Mouse (Mus musculus) liver, embryonic 11.5 days (tissue): ENCODE data around the gene Bach1. TPM values are rescaled to one million over a fixed set of nuclear protein-coding genes. Genes with fewer than 3 reads are reported as not detected.
"Not testable (repeated sequence)": the region's sequence is repeated elsewhere in the genome, so short reads cannot be mapped to it uniquely, and the experiment has no call there.

Experiments used
- ATAC-seq: fragments of 200-750 bp; cut with Nextera tagmentation; replicated peaks from 2 replicates; pipeline ENCODE4 v1.8.0; 2017; ENCODE audit warnings: moderate number of reproducible peaks, mild to moderate bottlenecking, moderate TSS enrichment, moderate library complexity; ENCODE audit not compliant: low FRiP score
- DNase-seq: peaks from one replicate; pipeline ENCODE4 v3.0.0-alpha.2; 2017; ENCODE audit warnings: low spot score
- H3K27ac ChIP-seq: fragments of 300-500 bp; sonication (generic); 2 replicates; pipeline ENCODE4 v1.5.1; 2014; ENCODE audit warnings: mild to moderate bottlenecking, low read depth, low read length, control low read depth
- H3K27me3 ChIP-seq: fragments of 300-500 bp; sonication (generic); replicated peaks from 2 replicates; pipeline ENCODE4 v1.6.1; 2014; ENCODE audit warnings: low read length, mixed read lengths; ENCODE audit not compliant: control insufficient read depth, insufficient read depth
- H3K36me3 ChIP-seq: fragments of 300-500 bp; sonication (generic); 2 replicates; pipeline ENCODE4 v1.6.1; 2014; ENCODE audit warnings: mild to moderate bottlenecking, low read length, moderate library complexity, mixed read lengths; ENCODE audit not compliant: control insufficient read depth, insufficient read depth
- H3K4me1 ChIP-seq: fragments of 300-500 bp; sonication (generic); replicated peaks from 2 replicates; pipeline ENCODE4 v1.6.1; 2014; ENCODE audit warnings: low read length, mixed read lengths; ENCODE audit not compliant: control insufficient read depth, insufficient read depth
- H3K4me2 ChIP-seq: fragments of 300-500 bp; sonication (generic); 2 replicates; pipeline ENCODE4 v1.6.1; 2014; ENCODE audit warnings: mild to moderate bottlenecking, control low read depth, moderate library complexity
- H3K4me3 ChIP-seq: fragments of 300-500 bp; sonication (generic); 2 replicates; pipeline ENCODE4 v1.5.1; 2014; ENCODE audit warnings: low read depth, low read length, control low read depth
- H3K9ac ChIP-seq: fragments of 300-500 bp; sonication (generic); 2 replicates; pipeline ENCODE4 v1.6.1; 2014; ENCODE audit warnings: low read depth, low read length, control low read depth
- H3K9me3 ChIP-seq: fragments of 300-500 bp; sonication (generic); 2 replicates; pipeline ENCODE4 v1.6.1; 2016; ENCODE audit warnings: low read length, inconsistent platforms, mixed read lengths; ENCODE audit not compliant: control insufficient read depth
- WGBS: fragments of 180-500 bp; shearing (Covaris S2); extraction: QIAGEN DNeasy Blood & Tissue Kit; methylation state at CpG from one replicate; pipeline ENCODE4 v1.1.7; 2014; 5-methylcytosine and 5-hydroxymethylcytosine counted together
- polyA plus RNA-seq: library from polyadenylated mRNA; unstranded; fragments of >200 nt; fragmentation: Nextera tagmentation; extraction: Ambion mirVana; gene quantifications from 2 replicates; pipeline ENCODE4 v1.2.1, GENCODE M21; 2014

The Bach1 gene
- polyA plus RNA-seq, 1 experiment from 2014 or later, result 11.1 TPM

DNA sequence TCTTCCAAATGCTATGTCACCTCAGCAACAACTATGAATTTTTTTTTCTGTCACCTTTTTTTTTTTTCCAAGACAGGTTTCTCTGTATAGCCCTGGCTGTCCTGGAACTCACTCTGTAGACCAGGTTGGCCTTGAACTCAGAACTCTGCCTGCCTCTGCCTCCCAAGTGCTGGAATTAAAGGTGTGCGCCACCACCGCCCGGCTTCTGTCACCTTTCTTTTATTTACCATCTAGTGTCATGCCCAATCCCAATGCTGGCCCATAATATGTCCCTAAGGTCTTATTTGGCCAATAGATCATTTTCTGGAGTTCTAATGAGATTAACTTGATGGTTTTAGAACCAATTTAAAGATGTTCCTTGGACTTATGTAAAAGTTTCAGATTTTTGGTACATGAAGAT lies 10.4 kb upstream of the Bach1 start:
- not testable (repeated sequence) for DNase-seq, H3K4me2 ChIP-seq, H3K4me1 ChIP-seq, H3K4me3 ChIP-seq, H3K36me3 ChIP-seq, H3K9ac ChIP-seq, ATAC-seq, H3K27me3 ChIP-seq, H3K9me3 ChIP-seq, H3K27ac ChIP-seq
- 96% methylated on average over 3 of the region's 3 CpGs for WGBS

DNA sequence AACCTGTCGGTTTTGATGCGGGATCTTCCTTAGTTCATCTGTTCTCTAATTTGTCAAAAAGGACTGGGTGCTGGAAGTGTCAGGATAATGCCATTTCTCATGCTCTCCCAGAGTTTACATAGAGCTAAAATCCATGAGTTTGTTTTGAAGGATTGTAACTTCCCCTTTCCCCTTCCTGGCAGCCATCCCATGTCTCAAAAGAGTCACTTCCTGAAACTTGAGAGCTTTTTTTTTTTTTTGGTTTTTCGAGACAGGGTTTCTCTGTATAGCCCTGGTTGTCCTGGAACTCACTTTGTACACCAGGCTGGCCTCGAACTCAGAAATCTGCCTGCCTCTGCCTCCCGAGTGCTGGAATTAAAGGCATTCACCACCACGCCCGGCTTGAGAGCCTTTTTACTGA lies 9.9 kb upstream of the Bach1 start:
- DNase-seq, H3K9me3 ChIP-seq, H3K4me3 ChIP-seq, H3K36me3 ChIP-seq, H3K9ac ChIP-seq, H3K27me3 ChIP-seq, H3K4me1 ChIP-seq, H3K27ac ChIP-seq, H3K4me2 ChIP-seq, ATAC-seq: not testable (repeated sequence)
- WGBS, result 58% methylated on average over 7 of the region's 7 CpGs

DNA sequence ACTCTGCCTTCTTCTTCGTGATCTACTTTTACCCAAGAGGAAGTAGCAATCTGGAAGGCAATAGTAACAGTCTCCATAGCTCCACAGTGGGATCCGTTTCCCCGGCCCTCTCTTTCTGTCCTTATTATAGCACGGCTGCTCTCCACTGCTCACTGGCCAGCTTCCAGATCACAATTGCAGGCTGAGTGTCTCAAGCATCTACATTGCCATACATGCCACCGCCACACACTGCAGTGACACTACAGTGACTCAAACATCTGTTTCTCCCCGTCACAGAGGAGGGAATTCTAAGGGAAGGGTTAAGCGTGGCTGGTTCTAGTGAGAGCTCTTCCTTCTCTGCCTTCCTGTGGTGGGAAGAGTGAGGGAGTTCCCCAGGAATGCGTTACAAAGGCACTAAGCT lies 9.5 kb upstream of the Bach1 start:
- no peak overlapping the region for H3K4me2 ChIP-seq
- no peaks in the 10 kb centered on the region for H3K9me3 ChIP-seq
- no peak for ATAC-seq
- no peak overlapping the region for H3K4me3 ChIP-seq
- no peak overlapping the region for H3K9ac ChIP-seq
- no peaks in the 10 kb centered on the region for H3K36me3 ChIP-seq
- peaks cover 3% of the 10 kb centered on the region; the same call in 1 of the 2 replicates for H3K4me1 ChIP-seq
- 56% methylated on average over 8 of the region's 8 CpGs for WGBS
- no peak overlapping the region for H3K27ac ChIP-seq
- DNase-seq, result no peak
- no peaks in the 10 kb centered on the region for H3K27me3 ChIP-seq

DNA sequence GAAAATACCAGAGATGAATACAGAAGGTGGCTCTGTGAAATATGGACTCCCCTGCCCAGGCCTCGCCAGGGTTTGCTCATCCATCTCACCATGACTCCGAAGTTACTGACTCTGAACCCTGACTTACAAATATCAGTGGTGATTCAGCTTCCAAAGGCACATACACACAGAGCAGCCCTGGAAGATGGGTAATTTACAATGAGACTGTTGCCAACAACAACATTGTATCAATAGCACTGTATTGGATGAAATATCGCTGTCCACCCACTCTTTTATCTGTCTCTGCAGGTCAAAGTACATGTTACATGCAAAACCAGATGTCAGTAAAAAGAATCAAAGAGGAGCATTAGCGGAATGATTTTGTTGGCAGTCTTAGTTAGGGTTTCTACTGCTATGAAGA lies 8.2 kb upstream of the Bach1 start:
- Histone ChIP-seq H3K4me3 (no peak overlapping the region), H3K9ac (no peak overlapping the region), H3K9me3 (no peaks in the 10 kb centered on the region), H3K4me1 (peaks cover 3% of the 10 kb centered on the region; the same call in 1 of the 2 replicates), H3K4me2 (no peak overlapping the region), H3K36me3 (no peaks in the 10 kb centered on the region), H3K27ac (no peak overlapping the region), H3K27me3 (no peaks in the 10 kb centered on the region)
- ATAC-seq (no peak), DNase-seq (no peak)
- 94% methylated on average over 4 of the region's 4 CpGs for WGBS

DNA sequence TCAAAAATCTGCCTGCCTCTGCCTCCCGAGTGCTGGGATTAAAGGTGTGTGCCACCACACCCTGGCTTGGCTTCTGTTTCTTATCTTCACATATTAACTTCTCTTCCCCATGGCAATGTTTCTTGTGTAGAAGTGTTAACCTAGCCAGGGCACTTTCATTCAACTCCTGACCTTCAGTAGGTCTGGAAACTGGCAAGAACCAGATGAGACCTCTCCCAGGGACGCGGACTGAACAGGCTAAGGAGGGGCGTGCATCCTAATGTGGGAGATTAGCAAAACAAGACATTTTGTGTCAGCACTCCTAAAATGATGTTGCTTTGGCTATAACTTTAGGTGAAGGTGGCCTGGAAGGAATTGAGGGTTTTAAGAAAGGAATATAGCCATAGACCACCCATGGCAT lies 7.6 kb upstream of the Bach1 start:
- H3K36me3 ChIP-seq, result no peaks in the 10 kb centered on the region
- peaks cover 3% of the 10 kb centered on the region; the same call in 1 of the 2 replicates for H3K4me1 ChIP-seq
- no peaks in the 10 kb centered on the region for H3K27me3 ChIP-seq
- no peak overlapping the region for H3K9ac ChIP-seq
- 84% methylated on average over 4 of the region's 4 CpGs for WGBS
- H3K27ac ChIP-seq, result no peak overlapping the region
- no peak for ATAC-seq
- H3K4me2 ChIP-seq, result no peak overlapping the region
- H3K4me3 ChIP-seq, result no peak overlapping the region
- DNase-seq, result no peak
- H3K9me3 ChIP-seq, result no peaks in the 10 kb centered on the region

DNA sequence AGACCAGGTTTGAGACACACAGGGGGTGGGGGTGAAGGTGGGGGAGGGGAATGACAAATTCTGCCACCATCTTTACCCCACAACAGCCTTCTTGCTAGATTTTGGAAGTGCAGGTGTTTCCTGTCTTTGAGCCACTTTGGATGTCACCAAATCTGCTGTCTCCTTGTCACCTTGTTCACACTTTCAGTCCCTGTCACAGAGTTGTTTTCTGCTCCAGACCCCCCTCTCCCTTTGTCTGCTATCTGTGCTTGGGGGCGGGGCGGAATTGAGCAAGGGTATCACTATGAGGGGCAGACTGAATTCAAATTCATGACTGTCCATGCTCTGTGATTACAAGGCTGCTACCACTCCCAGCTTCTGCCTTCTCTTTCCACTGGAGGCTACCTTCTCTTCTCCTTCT lies 6.2 kb upstream of the Bach1 start:
- H3K27ac ChIP-seq, result no peak overlapping the region
- H3K4me3 ChIP-seq, result no peak overlapping the region
- no peak overlapping the region for H3K4me2 ChIP-seq
- no peak overlapping the region for H3K9ac ChIP-seq
- no peaks in the 10 kb centered on the region for H3K27me3 ChIP-seq
- ATAC-seq (no peak), DNase-seq (no peak)
- no peaks in the 10 kb centered on the region for H3K9me3 ChIP-seq
- no peaks in the 10 kb centered on the region for H3K36me3 ChIP-seq
- WGBS, result 92% methylated on average over 2 of the region's 2 CpGs
- H3K4me1 ChIP-seq, result peaks cover 9% of the 10 kb centered on the region; the same call in 1 of the 2 replicates

DNA sequence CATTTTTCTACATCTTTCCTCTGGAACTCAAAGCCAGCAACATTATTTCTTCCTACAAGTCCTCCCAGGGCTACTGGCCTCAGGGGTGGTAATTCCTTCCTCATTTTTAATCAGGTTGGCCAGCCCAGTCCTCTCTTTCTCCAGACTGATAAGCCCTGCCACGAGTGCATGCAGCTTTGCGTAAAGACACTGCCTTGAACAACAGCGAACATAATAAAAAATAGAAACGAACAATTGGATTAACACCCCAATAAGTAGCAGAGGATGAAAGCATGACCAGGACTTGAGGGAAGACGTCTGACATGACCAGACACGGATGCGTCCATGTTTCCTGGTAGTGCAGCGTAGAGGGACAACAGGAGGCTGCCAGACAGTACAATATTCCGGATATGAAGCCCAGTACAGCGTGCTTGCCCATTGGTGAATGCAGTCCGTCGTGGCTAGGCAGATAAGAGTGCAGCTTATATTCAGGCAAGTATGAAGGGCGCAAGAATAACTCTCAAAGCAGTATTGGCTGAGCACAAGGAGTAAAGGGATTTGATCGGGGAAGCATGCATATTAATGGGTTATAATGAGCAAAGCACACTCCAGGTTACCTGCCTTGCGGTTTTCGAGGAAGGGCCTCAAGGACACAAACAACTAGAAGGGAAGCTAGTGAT lies 909 bp upstream of the Bach1 start:
- H3K4me1 ChIP-seq, result peaks cover 22% of the 10 kb centered on the region
- H3K9ac ChIP-seq, result peak overlapping the region; percentile 30
- peak overlapping the region; percentile 59 for H3K4me2 ChIP-seq
- peak overlapping the region; percentile 89 for H3K4me3 ChIP-seq
- H3K27ac ChIP-seq, result peak overlapping the region; percentile 95
- no peaks in the 10 kb centered on the region for H3K36me3 ChIP-seq
- DNase-seq (peak; percentile 60), ATAC-seq (peak; percentile 73)
- H3K27me3 ChIP-seq, result no peaks in the 10 kb centered on the region
- no peaks in the 10 kb centered on the region for H3K9me3 ChIP-seq
- WGBS, result 18% methylated on average over 16 of the region's 16 CpGs

DNA sequence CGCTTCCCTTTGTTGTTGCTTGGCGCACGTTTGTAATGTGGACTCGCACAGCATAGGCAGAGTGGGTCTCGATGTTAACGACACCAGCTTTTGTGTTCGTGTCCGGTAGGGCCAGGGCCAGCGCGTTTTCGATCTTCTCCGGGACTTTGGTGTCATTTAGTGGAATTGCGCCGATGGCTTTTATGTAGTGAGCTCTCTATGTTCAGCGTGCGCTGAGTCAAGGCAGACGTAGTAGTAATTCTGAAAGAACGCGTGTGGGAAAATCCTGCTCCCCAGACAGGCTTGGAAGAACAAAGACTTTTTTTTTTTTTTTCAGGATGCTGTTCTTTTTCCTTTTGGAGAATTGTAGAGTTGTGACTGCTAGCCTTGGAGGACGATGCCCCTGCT lies 554 bp downstream of the Bach1 start:
- peak overlapping the region; percentile 59 for H3K4me2 ChIP-seq
- no peaks in the 10 kb centered on the region for H3K27me3 ChIP-seq
- 0% methylated on average over 20 of the region's 20 CpGs for WGBS
- H3K36me3 ChIP-seq, result no peaks in the 10 kb centered on the region
- H3K9ac ChIP-seq, result peak overlapping the region; percentile 85
- DNase-seq, result no peak
- peaks cover 37% of the 10 kb centered on the region for H3K4me1 ChIP-seq
- H3K4me3 ChIP-seq, result peak overlapping the region; percentile 89
- peak overlapping the region; percentile 95 for H3K27ac ChIP-seq
- no peak for ATAC-seq
- H3K9me3 ChIP-seq, result no peaks in the 10 kb centered on the region

DNA sequence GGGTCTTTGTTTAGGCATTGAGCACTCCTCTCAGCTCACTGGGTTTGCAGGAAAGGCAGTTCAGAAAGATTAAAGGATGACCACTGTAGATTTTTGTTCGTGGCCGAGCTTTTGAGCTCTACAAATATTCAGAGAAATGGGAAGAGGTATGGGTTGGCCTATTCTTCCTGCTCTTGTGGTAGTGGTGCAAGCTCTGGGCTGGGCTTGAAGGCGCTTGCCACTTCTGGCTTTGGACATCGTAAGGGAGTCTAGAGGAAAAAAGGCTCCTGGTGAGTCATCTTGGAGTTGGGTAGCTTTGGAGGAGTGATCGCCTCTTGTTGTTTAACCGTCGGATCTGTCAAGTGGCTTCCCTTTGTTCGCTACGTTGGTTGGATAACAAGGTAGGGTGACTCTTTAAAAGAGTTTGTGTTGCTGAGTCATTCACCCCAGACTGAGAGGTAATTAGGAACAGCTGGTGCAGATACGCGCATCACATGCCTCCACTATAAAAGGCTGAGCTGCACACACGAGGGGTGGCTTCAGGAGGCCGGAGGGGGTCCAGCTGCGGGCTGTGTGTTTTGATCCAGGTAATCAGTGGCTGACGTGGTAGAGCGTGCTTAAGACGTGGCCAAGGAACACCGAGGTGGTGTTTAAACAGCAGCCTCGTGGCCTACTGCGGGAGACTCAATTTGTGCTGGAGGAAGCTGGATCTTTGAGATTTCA lies 1.1 kb downstream of the Bach1 start:
- DNase-seq, result peak; percentile 68
- Histone ChIP-seq H3K4me1 (peaks cover 43% of the 10 kb centered on the region), H3K36me3 (no peaks in the 10 kb centered on the region), H3K27ac (peak overlapping the region; percentile 95), H3K27me3 (no peaks in the 10 kb centered on the region), H3K4me2 (peak overlapping the region; percentile 59), H3K4me3 (peak overlapping the region; percentile 89), H3K9me3 (no peaks in the 10 kb centered on the region), H3K9ac (peak overlapping the region; percentile 85)
- WGBS, result under 1% methylated on average over 20 of the region's 20 CpGs
- peak; percentile 53 for ATAC-seq
